ENCODE assay signal across 8 mouse cellular contexts in the genomic region with DNA sequence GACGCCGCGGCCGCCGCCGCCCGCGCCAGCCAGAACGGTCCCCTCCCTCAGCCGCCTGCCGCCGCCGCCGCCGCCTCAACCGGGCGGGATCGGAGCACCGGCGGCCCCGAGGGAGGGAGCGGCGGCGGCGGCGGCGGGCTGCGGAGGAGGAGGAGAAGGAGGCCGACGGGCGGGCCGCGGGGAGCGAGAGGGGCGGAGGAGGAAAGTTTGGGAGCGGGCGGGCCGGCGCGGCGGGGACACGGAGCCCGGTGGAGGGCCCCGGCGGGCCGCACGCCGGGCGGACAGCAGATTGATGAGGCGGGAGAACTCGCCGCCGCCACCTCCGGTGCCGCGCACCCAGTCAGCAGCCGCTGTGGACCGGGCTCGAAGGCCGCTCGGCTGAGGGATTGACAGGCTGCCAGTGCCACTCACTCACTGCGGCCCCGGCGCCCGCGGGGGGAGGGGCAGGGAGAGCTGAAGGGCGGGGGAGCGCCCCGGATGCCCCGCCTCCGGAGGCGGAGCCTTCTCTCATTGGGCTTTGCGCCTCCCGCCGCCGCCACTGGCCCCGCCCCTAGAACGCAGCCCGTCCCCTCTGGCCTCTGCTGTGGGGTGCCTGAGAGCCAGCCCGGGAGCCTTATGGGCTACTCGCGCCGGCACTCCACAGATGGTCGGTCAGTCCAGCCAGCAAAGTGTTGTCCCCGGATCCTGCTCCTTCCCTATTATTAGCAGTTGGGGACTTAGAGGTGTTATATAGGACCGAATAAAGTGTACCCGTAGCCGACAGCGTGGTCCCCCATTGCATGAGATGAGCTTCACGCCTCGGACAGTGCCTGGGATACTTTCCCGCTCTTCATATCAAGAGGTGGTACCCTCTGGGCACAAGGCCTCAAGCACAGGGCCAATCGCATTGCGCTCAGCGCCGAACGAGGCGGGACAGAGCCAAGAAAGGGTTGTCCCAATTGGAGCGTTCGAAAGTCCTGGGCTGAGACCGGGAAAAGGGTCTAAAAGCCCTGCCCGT. TPM values are rescaled to one million over a fixed set of nuclear protein-coding genes. Genes with fewer than 3 reads are reported as not detected.
A peak's percentile ranks its signal among the peaks of the same experiment; 100 is the strongest.
DNase-seq lines count a peak whose midpoint lies in the region; ATAC-seq and TF ChIP-seq lines count a peak whose summit lies in the region.

A gene (minus strand): TSS at position 838 of the 997 bp plus-strand sequence.

- H3K4me3 ChIP-seq in cortical plate, adult 2 months (ENCODE audit: insufficient read depth, low read length): peak within 1 kb of the TSS; percentile 48

- no peak for TF ChIP-seq CTCF in cortical plate, adult 2 months (IDR thresholded peaks at IDR 0.05; ENCODE audit: extremely low read depth, insufficient read depth, low read length)

- peak within 1 kb of the TSS; percentile 54; the same call in 1 of the 2 replicates for H3K27ac ChIP-seq in cortical plate, adult 2 months (ENCODE audit: insufficient read depth, low read length)

- intact Hi-C loops in left cerebral cortex, postnatal 10 days (cut with DNase I): loop anchor here (10.0 kb wide), 2 partner anchors 262 to 398 kb away; no protein-coding TSS in a partner anchor

- no peaks in the 10 kb centered on the region for H3K4me1 ChIP-seq in cortical plate, adult 2 months (ENCODE audit: control insufficient read depth, insufficient read depth, low read length)

- peak; percentile 98 for DNase-seq in gastrocnemius, postnatal 10 days
- peak; percentile 86 to 95 for DNase-seq in left cerebral cortex, postnatal 10 days (ENCODE audit: extremely low spot score in 1 of 2, low spot score in 2 of 2)
- peak; percentile 89 for DNase-seq in right cerebral cortex, postnatal 25 days
- peak; percentile 93 to 95 for DNase-seq in urinary bladder, postnatal 4 days (ENCODE audit: low spot score in 2 of 2)

- no peak for TF ChIP-seq POLR2A in cortical plate, adult 2 months (IDR thresholded peaks at IDR 0.05; ENCODE audit: extremely low read depth, insufficient read depth, low read length)

- peak; percentile 79 for ATAC-seq in activated CD4-positive, CD25-positive, alpha-beta regulatory T cell, adult 4 months
- peak; percentile 79 for ATAC-seq in inflammation-experienced regulatory T-cells, adult 6 months
- ATAC-seq in megakaryocyte-erythroid progenitor cell, adult 5-6 weeks (replicated peaks; ENCODE audit: low FRiP score, low TSS enrichment, poor library complexity, severe bottlenecking): peak; percentile 94

RNA-seq across cellular contexts. Expression of the gene that starts here (rescaled TPM):
- polyA plus RNA-seq in activated CD4-positive, CD25-positive, alpha-beta regulatory T cell, adult 4 months (2017; shearing (Covaris generic)): 1 to 10 TPM; 1.1 to 2.1 TPM
- polyA plus RNA-seq in cortical plate, adult 2 months (2012; rRNA removed): 7.7 and 12.2 TPM in 2 replicates
- 1 to 10 TPM; 5.7 to 6.9 TPM for total RNA-seq in gastrocnemius, postnatal 10 days (2021)
- 1 to 10 TPM; 1.2 to 3.4 (median 1.6) TPM for polyA plus RNA-seq in inflammation-experienced regulatory T-cells, adult 6 months (2017; shearing (Covaris generic))
- 10 to 100 TPM; 16.4 to 18.6 TPM for total RNA-seq in left cerebral cortex, postnatal 10 days (2021)
- total RNA-seq in megakaryocyte-erythroid progenitor cell, adult 5-6 weeks (2014; fragmentation: Nextera tagmentation): 8.3 and 10.2 TPM in 2 replicates
- total RNA-seq in megakaryocyte-erythroid progenitor cell, adult 5-6 weeks (2017): 4.8 and 12.8 TPM in 2 replicates

Comparison
In these comparisons a context has a peak if more than half of its experiments do, and no peak if none do; other contexts are left out.
1. Peak in every context shown above with its lines: DNase-seq, ATAC-seq, H3K4me3 ChIP-seq and H3K27ac ChIP-seq.